Mouse (Mus musculus): ENCODE data around the gene 4933406M09Rik. TPM values are rescaled to one million over a fixed set of nuclear protein-coding genes. Genes with fewer than 3 reads are reported as not detected.

The 4933406M09Rik gene
- total and polyA plus RNA-seq, 3 experiments: not detected

GRCm38 (mm10) chr1:134342781-134343310, 42.9 kb upstream of the 4933406M09Rik start:
- dilution Hi-C loops (cut with MboI; ENCODE audit: extremely low pct_ligation_motif_present, extremely low pct_unique_long_range_greater_than_20kb, low sequenced_read_pairs) (no loop called here), in situ Hi-C loops (cut with MboI; ENCODE audit: low pct_ligation_motif_present, low pct_unique_long_range_greater_than_20kb, low sequenced_read_pairs) (no loop called here)
- TF ChIP-seq ZC3H11A (IDR thresholded peaks at IDR 0.05; ENCODE audit: low read depth, low read length) (no peak), ZMIZ1 (IDR thresholded peaks at IDR 0.05; ENCODE audit: low read depth, low read length) (no peak), E2F4 (IDR thresholded peaks at IDR 0.05; ENCODE audit: insufficient replicate concordance, low read depth, low read length) (no peak), USF2 (conservative IDR thresholded peaks at IDR 0.05; ENCODE audit: low read depth, low read length) (no peak), CHD1 (IDR thresholded peaks at IDR 0.05; ENCODE audit: low read depth, low read length) (no peak), ZNF384 (IDR thresholded peaks at IDR 0.05; ENCODE audit: low read depth, low read length) (no peak), HCFC1 (IDR thresholded peaks at IDR 0.05; ENCODE audit: low read depth, low read length) (no peak), PAX5 (IDR thresholded peaks at IDR 0.05; ENCODE audit: low read length) (no peak), EP300 (IDR thresholded peaks at IDR 0.05; ENCODE audit: low read length) (no peak), MXI1 (IDR thresholded peaks at IDR 0.05; ENCODE audit: low read depth, low read length) (no peak), RCOR1 (conservative IDR thresholded peaks at IDR 0.05; ENCODE audit: low read depth, low read length) (no peak), MAX (IDR thresholded peaks at IDR 0.05; ENCODE audit: low read length) (no peak), RAD21 (IDR thresholded peaks at IDR 0.05; ENCODE audit: low read depth, low read length) (no peak), JUND (conservative IDR thresholded peaks at IDR 0.05; ENCODE audit: low read depth, low read length) (no peak)
- DNase-seq (ENCODE audit: extremely low read depth): no peak
- Histone ChIP-seq H3K36me3 (replicated peaks in 1 of 2; ENCODE audit: control insufficient read depth in 1 of 2, insufficient read depth in 1 of 2, low read length in 1 of 2) (peaks cover 18 to 38% of the 10 kb centered on the region in 2 experiments), H3K4me1 (ENCODE audit: control insufficient read depth in 1 of 2, insufficient read depth in 2 of 2) (peaks cover 6 to 13% of the 10 kb centered on the region in 2 experiments; a peak in 2 of 4 replicates), H3K27ac (ENCODE audit: insufficient read depth, low read depth) (no peak overlapping the region), H3K79me2 (replicated peaks; ENCODE audit: control insufficient read depth, extremely low read depth, insufficient read depth, poor library complexity, severe bottlenecking) (no peaks in the 10 kb centered on the region), H3K27me3 (replicated peaks) (no peaks in the 10 kb centered on the region), H3K4me2 (ENCODE audit: insufficient read depth, low read depth, poor library complexity, severe bottlenecking) (no peak overlapping the region), H3K4me3 (replicated peaks in 1 of 3; ENCODE audit: low read depth in 2 of 3, low read length in 2 of 3, poor library complexity in 1 of 3) (no peak overlapping the region), H3K9me3 (replicated peaks; ENCODE audit: low read length) (peaks cover 3% of the 10 kb centered on the region), H3K9ac (ENCODE audit: insufficient read depth, low read depth) (no peak overlapping the region)

GRCm38 (mm10) chr1:134343567-134343966, 42.2 kb upstream of the 4933406M09Rik start:
- H3K9me3 ChIP-seq (replicated peaks; ENCODE audit: low read length): peaks cover 3% of the 10 kb centered on the region
- in situ Hi-C loops (cut with MboI; ENCODE audit: low pct_ligation_motif_present, low pct_unique_long_range_greater_than_20kb, low sequenced_read_pairs) (no loop called here), dilution Hi-C loops (cut with MboI; ENCODE audit: extremely low pct_ligation_motif_present, extremely low pct_unique_long_range_greater_than_20kb, low sequenced_read_pairs) (no loop called here)
- H3K9ac ChIP-seq (ENCODE audit: insufficient read depth, low read depth): no peak overlapping the region
- no peak overlapping the region for H3K4me3 ChIP-seq (replicated peaks in 1 of 3; ENCODE audit: low read depth in 2 of 3, low read length in 2 of 3, poor library complexity in 1 of 3)
- TF ChIP-seq HCFC1 (IDR thresholded peaks at IDR 0.05; ENCODE audit: low read depth, low read length) (no peak), POLR2AphosphoS2 (IDR thresholded peaks at IDR 0.05; ENCODE audit: low read depth, low read length) (0 out of 2 replicates have a peak, but pooled peaks have one; percentile 34)
- peaks cover 6 to 13% of the 10 kb centered on the region in 2 experiments; a peak in 2 of 4 replicates for H3K4me1 ChIP-seq (ENCODE audit: control insufficient read depth in 1 of 2, insufficient read depth in 2 of 2)
- no peak for DNase-seq (ENCODE audit: extremely low read depth)
- no peak overlapping the region for H3K4me2 ChIP-seq (ENCODE audit: insufficient read depth, low read depth, poor library complexity, severe bottlenecking)
- H3K27ac ChIP-seq (ENCODE audit: insufficient read depth, low read depth): no peak overlapping the region
- no peaks in the 10 kb centered on the region for H3K79me2 ChIP-seq (replicated peaks; ENCODE audit: control insufficient read depth, extremely low read depth, insufficient read depth, poor library complexity, severe bottlenecking)
- H3K36me3 ChIP-seq (replicated peaks in 1 of 2; ENCODE audit: control insufficient read depth in 1 of 2, insufficient read depth in 1 of 2, low read length in 1 of 2): peaks cover 20 to 44% of the 10 kb centered on the region in 2 experiments
- no peaks in the 10 kb centered on the region for H3K27me3 ChIP-seq (replicated peaks)
